Mouse (Mus musculus) embryonic fibroblast, embryonic 13.5 days (primary cell): Measurements from ENCODE around the gene Arhgap6.

Source experiments
- CTCF ChIP-seq: IDR thresholded peaks from 2 replicates; pipeline ENCODE4 v1.5.1; 2011; ENCODE audit warnings: mild to moderate bottlenecking, control low read depth, low read length, moderate library complexity, borderline replicate concordance; ENCODE audit not compliant: insufficient read depth
- POLR2A ChIP-seq: IDR thresholded peaks from 2 replicates; pipeline ENCODE4 v1.6.1; 2011; ENCODE audit warnings: low read depth, mild to moderate bottlenecking, control low read depth, low read length, moderate library complexity

GRCm38 (mm10) chrX:168935447-168935846 is 140.5 kb downstream of the Arhgap6 start:
- TF ChIP-seq CTCF = no peak
- no peak for TF ChIP-seq POLR2A
